Mouse (Mus musculus) heart, postnatal 14 days (tissue): ENCODE data around the gene Gm3435. TPM values are rescaled to one million over a fixed set of nuclear protein-coding genes. Genes with fewer than 3 reads are reported as not detected.
"Not testable (repeated sequence)": the region's sequence is repeated elsewhere in the genome, so short reads cannot be mapped to it uniquely, and the experiment has no call there.

Experiments used
- DNase-seq, 2 experiments: peaks; one replicate each; pipeline ENCODE4 v3.0.0; 2021 to 2022
- intact Hi-C: fragments of 180-260 bp; cut with DNase I; formaldehyde crosslinking; loops from one replicate; pipeline ENCODE4 v1.15.1; 2025
- long read RNA-seq, 2 experiments: library from polyadenylated mRNA; stranded (forward); transcript quantifications; one replicate each; pipeline ENCODE4 v2.0.0; 2021
- total RNA-seq, 2 experiments: library from RNA; stranded (reverse); gene quantifications; 2 replicates each; pipeline ENCODE4 v1.2.3; 2021

The Gm3435 gene
- total RNA-seq = 1 to 10 TPM; 1.4 to 1.5 TPM
- long read RNA-seq, experiment 1, partial matches to known transcripts = 3 of 5 reads
- long read RNA-seq, experiment 1, other reads (novel, unspliced or antisense) = 2 of 5 reads
- long read RNA-seq, experiment 2, partial matches to known transcripts = 2 of 7 reads
- long read RNA-seq, experiment 2, other reads (novel, unspliced or antisense) = 4 of 7 reads

DNA sequence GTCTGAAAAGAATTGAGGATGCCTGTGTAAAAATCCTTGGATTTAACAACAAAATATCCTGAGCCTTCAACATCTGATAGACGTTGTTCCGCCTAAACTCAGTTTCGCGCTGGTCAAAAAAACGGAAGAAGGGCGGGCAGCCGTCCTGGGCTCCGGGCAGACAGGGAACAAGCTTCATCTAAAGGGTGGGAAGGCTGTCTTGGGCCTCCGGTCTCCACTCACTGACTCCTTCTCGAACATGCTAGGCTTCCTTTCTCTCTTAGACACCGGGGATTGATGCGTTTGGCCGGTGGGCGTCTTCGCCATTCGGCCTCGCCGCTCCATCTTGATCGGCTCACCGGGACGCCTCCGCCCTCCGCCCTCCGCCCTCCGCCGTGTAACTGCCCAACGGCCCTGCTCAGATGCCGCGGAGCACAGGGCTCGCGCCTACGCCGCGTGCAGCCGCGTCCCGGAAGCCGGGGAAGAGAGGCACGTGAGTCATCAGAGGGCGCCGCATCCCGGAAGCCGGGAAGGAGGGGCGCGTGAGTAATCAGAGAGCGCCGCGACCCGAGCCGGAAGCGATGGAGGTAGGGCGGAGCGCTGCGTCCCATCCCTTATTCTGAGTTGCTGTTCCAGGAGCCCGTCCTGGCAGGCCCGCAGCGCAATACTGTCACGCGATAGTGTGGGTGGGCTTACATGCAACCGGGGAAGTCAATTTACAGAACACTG lies at the start of gene Gm3435:
Gene Gm3435, plus strand, starts transcription at position 471 of the 708 bp plus-strand sequence.
- intact Hi-C loops, DNase-seq: not testable (repeated sequence)

DNA sequence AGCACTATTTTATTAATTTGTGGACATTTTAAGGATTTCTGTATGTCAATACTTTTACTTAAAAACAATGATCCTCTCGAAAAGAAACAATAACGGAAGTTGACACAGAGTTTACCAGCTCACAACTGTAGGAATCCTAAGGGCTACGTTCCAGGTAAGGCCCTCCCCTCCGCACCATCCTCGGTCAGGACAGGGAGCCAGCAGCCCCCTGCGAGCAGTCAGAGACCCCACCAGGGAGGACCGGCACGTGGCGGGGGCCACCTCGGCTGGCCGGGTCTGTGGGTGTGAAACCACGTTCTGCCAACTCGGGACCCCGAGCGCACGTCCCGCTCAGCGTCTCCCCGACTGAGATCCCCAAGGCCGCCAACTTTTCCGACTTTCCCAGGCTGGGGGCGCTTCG lies 49.5 kb upstream of the Gm3435 start:
- peak; percentile 22 to 25 for DNase-seq
- intact Hi-C loops = no loop called here

DNA sequence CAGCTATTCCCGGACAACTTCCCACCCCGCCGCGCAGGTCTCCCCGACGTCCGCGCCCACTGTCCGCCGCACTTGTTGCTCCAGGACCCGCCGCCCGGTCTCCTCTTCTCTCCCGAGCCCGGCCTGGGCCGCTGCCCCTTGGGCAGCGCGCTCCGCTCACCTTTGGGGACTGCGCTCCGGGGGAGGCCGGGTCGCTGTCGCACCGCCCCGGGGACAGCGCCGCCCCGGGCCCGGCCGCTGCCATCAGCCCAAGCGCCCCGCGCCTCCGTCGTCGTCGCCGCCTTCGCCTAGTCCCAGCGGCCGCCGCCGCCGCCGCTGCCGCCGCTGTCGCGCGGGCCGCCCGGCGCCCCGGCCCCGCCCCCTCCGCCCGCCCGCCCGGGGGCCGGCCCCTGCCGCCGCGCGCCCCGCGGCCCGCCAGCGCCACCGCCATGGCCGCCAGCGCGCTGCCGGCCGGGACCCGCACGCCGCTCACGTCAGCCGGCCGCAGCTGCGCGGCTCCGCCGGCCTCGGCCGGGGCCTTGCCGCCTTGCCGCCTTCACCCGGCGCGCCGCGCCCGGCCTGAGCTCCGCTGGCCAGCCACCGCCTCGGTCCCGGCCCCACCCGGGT lies 48.9 kb upstream of the Gm3435 start, which contains the start of gene Phf10:
Gene Phf10, minus strand, starts transcription at position 323 of the 606 bp plus-strand sequence.
- intact Hi-C loops = not testable (repeated sequence)
- peak; percentile 45 to 64 for DNase-seq

DNA sequence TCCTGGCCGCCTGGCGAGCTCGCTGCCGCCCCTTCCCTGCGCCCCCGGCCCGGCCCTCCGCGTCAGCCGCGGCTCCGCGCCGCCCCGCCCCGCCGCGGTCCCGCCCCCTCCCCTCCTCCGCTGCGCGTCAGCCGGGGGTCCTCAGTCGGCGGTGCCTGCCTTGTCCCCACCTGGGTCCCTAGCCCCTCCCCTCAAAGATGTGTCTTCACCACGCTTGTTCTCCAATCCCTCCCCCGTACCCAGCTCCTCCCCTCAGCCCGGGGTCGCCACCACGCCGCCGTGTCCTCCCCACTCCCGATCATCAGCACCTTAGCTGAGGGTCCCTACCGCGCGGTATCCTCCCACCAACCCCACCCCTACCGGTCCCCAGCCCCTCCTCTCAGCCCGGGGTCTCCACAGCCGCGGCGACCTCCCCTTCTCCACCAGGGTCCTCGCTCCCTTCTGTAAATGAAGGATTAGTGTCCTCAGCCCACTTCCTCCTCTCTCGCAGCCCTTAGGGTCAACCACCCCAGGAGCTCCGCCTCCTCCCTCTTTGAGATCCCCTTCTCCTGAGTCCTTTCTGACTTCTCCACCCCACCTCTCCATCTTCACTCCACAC lies 48.3 kb upstream of the Gm3435 start:
- DNase-seq, intact Hi-C loops: not testable (repeated sequence)

DNA sequence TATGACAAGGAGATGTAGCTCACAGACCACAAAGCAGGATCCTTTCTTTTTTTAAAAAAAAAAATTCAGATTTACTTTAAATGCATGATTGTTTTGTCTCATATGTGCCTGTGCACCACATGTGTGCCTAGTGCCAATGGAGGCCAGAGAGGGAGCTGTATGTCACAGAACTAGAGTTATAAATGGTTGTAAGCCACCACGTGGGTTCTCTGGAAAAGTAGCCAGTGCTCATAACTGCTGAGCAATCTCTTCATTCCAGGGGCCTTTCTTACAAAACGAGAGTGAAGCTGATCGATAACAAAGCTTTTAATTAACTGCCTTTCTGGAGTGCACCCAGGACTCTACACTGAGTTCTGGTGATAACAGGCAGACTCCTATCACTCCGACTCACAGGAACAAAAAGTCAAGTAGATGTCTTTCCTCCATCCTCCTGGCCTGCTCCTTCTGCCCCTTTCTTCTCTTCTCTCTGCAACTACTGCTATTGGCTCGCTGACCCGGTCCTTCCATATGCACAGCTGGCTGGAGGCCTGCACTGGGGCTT lies 41.5 kb upstream of the Gm3435 start:
- DNase-seq, intact Hi-C loops: not testable (repeated sequence)

DNA sequence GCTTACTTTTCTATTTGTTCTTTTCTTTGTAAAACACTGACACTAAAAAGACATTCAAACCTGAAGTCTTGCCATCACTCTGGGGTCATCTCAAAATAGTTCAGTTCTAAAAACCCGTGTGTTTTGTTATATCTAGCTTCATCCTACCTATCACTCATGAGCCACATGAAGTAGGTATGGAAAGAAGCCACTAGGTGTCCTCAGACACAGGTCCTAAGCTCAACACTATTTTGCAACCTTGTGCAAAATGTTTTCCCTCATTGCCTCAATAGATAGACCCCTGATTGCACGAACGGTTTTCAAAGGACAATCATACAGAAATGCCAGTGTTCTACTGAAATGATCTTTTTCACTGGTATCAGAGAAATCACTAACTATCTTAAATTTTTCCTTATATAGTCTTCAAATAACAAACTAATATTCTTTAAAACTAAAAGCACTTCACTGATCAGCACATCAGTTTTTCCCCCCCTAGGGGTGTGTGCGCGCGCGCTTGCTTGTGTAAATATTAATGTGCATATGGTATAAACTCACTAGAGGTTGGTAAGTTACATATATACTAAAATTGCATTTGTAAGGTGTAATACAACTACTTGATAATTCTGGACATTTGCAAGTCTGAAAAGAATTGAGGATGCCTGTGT lies 32.1 kb upstream of the Gm3435 start:
- intact Hi-C loops, DNase-seq: not testable (repeated sequence)

DNA sequence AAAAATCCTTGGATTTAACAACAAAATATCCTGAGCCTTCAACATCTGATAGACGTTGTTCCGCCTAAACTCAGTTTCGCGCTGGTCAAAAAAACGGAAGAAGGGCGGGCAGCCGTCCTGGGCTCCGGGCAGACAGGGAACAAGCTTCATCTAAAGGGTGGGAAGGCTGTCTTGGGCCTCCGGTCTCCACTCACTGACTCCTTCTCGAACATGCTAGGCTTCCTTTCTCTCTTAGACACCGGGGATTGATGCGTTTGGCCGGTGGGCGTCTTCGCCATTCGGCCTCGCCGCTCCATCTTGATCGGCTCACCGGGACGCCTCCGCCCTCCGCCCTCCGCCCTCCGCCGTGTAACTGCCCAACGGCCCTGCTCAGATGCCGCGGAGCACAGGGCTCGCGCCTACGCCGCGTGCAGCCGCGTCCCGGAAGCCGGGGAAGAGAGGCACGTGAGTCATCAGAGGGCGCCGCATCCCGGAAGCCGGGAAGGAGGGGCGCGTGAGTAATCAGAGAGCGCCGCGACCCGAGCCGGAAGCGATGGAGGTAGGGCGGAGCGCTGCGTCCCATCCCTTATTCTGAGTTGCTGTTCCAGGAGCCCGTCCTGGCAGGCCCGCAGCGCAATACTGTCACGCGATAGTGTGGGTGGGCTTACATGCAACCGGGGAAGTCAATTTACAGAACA lies 31.5 kb upstream of the Gm3435 start, which contains the start of the genes 9030025P20Rik and Gm3417:
Gene 9030025P20Rik, plus strand, starts transcription at position 107 of the 677 bp plus-strand sequence.
Gene Gm3417, minus strand, starts transcription at position 429 of the 677 bp plus-strand sequence.
- intact Hi-C loops, DNase-seq: not testable (repeated sequence)

DNA sequence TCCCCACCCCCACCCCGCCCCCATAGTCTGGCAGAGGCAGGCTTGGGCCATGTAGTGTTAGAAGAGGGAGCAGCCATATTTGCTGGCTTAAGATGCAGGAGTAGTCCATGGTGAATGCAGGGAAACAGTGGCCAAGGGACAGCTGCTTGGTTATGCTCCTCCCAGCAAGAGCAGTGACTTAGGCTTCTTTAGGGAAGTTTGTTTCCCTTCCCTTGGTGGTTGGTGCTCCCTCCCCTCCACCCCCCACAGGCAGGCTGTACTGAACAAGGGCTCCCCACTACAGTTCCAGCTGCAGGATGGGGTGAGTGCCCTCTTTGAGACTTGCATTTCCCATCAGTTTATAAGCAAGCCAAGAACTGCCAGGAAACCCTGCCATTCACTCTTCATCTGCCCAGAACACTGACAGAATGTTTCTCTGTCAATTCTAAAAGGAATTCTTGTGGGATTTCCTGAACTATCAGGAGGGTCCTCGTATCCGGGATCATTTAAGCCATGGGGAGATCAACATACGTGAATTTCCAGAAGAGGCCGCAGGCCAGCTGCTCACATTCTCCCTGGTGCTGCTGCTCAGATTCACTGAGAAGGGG lies 19.8 kb upstream of the Gm3435 start:
- intact Hi-C loops, DNase-seq: not testable (repeated sequence)

DNA sequence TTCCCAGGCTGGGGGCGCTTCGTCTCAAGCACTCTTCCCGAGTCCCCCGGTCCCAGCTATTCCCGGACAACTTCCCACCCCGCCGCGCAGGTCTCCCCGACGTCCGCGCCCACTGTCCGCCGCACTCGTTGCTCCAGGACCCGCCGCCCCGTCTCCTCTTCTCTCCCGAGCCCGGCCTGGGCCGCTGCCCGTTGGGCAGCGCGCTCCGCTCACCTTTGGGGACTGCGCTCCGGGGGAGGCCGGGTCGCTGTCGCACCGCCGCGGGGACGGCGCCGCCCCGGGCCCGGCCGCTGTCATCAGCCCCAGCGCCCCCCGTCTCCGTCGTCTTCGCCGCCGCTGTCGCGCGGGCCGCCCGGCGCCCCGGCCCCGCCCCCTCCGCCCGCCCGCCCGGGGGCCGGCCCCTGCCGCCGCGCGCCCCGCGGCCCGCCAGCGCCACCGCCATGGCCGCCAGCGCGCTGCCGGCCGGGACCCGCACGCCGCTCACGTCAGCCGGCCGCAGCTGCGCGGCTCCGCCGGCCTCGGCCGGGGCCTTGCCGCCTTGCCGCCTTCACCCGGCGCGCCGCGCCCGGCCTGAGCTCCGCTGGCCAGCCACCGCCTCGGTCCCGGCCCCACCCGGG lies 17.3 kb upstream of the Gm3435 start:
- intact Hi-C loops, DNase-seq: not testable (repeated sequence)

DNA sequence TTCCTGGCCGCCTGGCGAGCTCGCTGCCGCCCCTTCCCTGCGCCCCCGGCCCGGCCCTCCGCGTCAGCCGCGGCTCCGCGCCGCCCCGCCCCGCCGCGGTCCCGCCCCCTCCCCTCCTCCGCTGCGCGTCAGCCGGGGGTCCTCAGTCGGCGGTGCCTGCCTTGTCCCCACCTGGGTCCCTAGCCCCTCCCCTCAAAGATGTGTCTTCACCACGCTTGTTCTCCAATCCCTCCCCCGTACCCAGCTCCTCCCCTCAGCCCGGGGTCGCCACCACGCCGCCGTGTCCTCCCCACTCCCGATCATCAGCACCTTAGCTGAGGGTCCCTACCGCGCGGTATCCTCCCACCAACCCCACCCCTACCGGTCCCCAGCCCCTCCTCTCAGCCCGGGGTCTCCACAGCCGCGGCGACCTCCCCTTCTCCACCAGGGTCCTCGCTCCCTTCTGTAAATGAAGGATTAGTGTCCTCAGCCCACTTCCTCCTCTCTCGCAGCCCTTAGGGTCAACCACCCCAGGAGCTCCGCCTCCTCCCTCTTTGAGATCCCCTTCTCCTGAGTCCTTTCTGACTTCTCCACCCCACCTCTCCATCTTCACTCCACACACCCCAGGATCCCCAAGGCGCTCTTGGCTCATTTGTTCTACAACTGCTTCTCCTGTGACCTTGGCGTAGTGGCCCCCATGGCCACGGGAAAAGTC lies 16.7 kb upstream of the Gm3435 start:
- intact Hi-C loops, DNase-seq: not testable (repeated sequence)

DNA sequence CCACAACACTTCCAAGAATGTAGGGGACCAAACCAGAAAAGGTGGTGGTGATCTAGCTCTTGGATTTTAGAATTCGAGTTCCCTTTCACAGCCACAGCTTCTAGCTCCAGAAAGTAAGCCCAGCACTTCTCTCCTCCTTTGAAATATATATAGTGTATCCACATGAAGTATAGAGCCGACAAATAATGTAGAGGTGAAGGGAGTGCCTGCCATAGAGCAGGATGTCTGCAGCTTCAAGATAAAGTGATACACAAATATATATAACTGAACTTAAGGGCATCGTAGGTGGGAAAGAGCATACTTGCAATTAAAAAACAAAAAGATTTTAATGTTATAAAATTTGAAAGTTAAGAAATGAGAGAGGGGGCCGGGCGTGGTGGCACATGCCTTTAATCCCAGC lies 15.8 kb upstream of the Gm3435 start:
- DNase-seq, intact Hi-C loops: not testable (repeated sequence)

DNA sequence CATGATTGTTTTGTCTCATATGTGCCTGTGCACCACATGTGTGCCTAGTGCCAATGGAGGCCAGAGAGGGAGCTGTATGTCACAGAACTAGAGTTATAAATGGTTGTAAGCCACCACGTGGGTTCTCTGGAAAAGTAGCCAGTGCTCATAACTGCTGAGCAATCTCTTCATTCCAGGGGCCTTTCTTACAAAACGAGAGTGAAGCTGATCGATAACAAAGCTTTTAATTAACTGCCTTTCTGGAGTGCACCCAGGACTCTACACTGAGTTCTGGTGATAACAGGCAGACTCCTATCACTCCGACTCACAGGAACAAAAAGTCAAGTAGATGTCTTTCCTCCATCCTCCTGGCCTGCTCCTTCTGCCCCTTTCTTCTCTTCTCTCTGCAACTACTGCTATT lies 9.9 kb upstream of the Gm3435 start:
- intact Hi-C loops, DNase-seq: not testable (repeated sequence)

DNA sequence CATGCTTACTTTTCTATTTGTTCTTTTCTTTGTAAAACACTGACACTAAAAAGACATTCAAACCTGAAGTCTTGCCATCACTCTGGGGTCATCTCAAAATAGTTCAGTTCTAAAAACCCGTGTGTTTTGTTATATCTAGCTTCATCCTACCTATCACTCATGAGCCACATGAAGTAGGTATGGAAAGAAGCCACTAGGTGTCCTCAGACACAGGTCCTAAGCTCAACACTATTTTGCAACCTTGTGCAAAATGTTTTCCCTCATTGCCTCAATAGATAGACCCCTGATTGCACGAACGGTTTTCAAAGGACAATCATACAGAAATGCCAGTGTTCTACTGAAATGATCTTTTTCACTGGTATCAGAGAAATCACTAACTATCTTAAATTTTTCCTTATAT lies 888 bp upstream of the Gm3435 start:
- intact Hi-C loops, DNase-seq: not testable (repeated sequence)

DNA sequence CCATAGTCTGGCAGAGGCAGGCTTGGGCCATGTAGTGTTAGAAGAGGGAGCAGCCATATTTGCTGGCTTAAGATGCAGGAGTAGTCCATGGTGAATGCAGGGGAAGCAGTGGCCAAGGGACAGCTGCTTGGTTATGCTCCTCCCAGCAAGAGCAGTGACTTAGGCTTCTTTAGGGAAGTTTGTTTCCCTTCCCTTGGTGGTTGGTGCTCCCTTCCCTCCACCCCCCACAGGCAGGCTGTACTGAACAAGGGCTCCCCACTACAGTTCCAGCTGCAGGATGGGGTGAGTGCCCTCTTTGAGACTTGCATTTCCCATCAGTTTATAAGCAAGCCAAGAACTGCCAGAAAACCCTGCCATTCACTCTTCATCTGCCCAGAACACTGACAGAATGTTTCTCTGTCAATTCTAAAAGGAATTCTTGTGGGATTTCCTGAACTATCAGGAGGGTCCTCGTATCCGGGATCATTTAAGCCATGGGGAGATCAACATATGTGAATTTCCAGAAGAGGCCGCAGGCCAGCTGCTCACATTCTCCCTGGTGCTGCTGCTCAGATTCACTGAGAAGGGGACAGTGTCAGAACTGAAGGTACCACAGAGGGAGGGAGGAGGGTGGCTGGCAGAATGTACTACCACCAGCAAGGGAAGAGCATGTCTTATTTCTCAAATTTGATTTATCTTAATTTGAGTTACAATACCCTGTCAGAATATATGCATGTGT lies 11.7 kb downstream of the Gm3435 start:
- DNase-seq = peak; percentile 18
- intact Hi-C loops = not testable (repeated sequence)

DNA sequence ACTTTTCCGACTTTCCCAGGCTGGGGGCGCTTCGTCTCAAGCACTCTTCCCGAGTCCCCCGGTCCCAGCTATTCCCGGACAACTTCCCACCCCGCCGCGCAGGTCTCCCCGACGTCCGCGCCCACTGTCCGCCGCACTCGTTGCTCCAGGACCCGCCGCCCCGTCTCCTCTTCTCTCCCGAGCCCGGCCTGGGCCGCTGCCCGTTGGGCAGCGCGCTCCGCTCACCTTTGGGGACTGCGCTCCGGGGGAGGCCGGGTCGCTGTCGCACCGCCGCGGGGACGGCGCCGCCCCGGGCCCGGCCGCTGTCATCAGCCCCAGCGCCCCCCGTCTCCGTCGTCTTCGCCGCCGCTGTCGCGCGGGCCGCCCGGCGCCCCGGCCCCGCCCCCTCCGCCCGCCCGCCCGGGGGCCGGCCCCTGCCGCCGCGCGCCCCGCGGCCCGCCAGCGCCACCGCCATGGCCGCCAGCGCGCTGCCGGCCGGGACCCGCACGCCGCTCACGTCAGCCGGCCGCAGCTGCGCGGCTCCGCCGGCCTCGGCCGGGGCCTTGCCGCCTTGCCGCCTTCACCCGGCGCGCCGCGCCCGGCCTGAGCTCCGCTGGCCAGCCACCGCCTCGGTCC lies 14.0 kb downstream of the Gm3435 start:
- intact Hi-C loops, DNase-seq: not testable (repeated sequence)

DNA sequence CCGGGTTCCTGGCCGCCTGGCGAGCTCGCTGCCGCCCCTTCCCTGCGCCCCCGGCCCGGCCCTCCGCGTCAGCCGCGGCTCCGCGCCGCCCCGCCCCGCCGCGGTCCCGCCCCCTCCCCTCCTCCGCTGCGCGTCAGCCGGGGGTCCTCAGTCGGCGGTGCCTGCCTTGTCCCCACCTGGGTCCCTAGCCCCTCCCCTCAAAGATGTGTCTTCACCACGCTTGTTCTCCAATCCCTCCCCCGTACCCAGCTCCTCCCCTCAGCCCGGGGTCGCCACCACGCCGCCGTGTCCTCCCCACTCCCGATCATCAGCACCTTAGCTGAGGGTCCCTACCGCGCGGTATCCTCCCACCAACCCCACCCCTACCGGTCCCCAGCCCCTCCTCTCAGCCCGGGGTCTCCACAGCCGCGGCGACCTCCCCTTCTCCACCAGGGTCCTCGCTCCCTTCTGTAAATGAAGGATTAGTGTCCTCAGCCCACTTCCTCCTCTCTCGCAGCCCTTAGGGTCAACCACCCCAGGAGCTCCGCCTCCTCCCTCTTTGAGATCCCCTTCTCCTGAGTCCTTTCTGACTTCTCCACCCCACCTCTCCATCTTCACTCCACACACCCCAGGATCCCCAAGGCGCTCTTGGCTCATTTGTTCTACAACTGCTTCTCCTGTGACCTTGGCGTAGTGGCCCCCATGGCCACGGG lies 14.7 kb downstream of the Gm3435 start:
- intact Hi-C loops, DNase-seq: not testable (repeated sequence)
